Mouse (Mus musculus) left cerebral cortex, adult 2 months (tissue): Measurements from ENCODE around the gene Trio. TPM values are rescaled to one million over a fixed set of nuclear protein-coding genes. Genes with fewer than 3 reads are reported as not detected.
A peak's percentile ranks its signal among the peaks of the same experiment; 100 is the strongest.

Source experiments
- DNase-seq, 2 experiments: peaks; one replicate each; pipeline ENCODE4 v3.0.0; 2021 to 2022; ENCODE audit warnings: low spot score in 2 of 2, mixed read lengths in 1 of 2; ENCODE audit errors: extremely low spot score in 1 of 2
- H3K27ac ChIP-seq: fragments of 200-600 bp; 2 replicates; pipeline ENCODE4 v1.8.1; 2022
- H3K4me3 ChIP-seq: fragments of 200-600 bp; 2 replicates; pipeline ENCODE4 v1.8.1; 2022
- CTCF ChIP-seq: fragments of 200-600 bp; IDR thresholded peaks from 2 replicates; pipeline ENCODE4 v1.8.1; 2022; ENCODE audit warnings: antibody characterized with exemption, mild to moderate bottlenecking, moderate library complexity
- intact Hi-C: fragments of 180-260 bp; cut with DNase I; formaldehyde crosslinking; loops from one replicate; pipeline ENCODE4 v1.15.1; 2025
- long read RNA-seq, 2 experiments: library from polyadenylated mRNA; stranded (forward); transcript quantifications; one replicate each; pipeline ENCODE4 v2.0.0; 2021; ENCODE audit warnings: borderline mapping rate in 2 of 2
- total RNA-seq, 2 experiments: library from RNA; stranded (reverse); gene quantifications; 2 replicates each; pipeline ENCODE4 v1.2.3; 2021

Trio gene
- total RNA-seq = 100 to 1,000 TPM; 252 to 279 TPM
- long read RNA-seq, experiment 1, partial matches to known transcripts = 54 of 67 reads
- long read RNA-seq, experiment 1, other reads (novel, unspliced or antisense) = 13 of 67 reads
- long read RNA-seq, experiment 2, partial matches to known transcripts = 40 of 62 reads
- long read RNA-seq, experiment 2, other reads (novel, unspliced or antisense) = 22 of 62 reads

DNA sequence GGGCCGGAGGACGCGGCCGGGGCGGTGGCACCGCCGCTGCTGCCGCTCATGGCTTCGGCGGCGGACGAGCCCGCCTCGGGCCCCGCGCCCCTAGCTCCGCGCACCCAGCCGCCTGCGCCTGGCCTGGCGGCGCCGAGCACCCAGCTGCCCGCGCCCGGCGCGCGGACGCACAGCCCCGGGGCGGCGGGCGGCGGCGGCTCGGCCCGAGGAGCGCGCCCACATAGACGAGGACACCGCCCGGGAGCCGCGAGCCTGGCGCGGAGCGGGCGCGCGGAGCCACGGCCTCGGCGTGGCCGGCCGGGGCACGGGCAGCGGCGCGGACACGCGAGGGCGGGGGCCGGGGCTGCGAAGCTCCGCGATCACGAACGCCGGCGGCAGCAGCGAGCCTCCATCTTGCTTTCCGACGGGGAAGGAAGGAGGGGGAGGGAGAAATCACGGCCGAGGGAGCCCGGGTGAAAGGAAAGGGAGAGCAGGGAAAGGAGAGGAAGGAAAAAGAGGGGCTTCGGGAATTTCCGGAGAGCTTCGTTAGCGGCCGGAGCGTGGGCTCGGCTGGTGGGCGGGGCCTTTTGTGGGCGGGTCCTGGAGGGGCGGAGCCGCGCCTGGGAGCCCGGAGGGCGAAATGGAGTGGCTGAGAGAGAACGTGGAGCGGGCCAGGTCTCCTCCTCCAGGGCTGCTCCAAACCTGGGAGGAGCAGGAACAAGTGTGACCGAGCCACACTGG, at the start of gene Trio:
Gene Trio, minus strand, starts transcription at position 402 of the 720 bp plus-strand sequence.
- Histone ChIP-seq H3K4me3 (peak within 1 kb of the TSS; percentile 79), H3K27ac (peak within 1 kb of the TSS; percentile 94)
- intact Hi-C loops = loop anchor here (1.0 to 5.0 kb wide), 3 partner anchors 85 to 132 kb away; no protein-coding TSS in a partner anchor
- no peak for TF ChIP-seq CTCF
- peak; percentile 97 to 98 for DNase-seq

DNA sequence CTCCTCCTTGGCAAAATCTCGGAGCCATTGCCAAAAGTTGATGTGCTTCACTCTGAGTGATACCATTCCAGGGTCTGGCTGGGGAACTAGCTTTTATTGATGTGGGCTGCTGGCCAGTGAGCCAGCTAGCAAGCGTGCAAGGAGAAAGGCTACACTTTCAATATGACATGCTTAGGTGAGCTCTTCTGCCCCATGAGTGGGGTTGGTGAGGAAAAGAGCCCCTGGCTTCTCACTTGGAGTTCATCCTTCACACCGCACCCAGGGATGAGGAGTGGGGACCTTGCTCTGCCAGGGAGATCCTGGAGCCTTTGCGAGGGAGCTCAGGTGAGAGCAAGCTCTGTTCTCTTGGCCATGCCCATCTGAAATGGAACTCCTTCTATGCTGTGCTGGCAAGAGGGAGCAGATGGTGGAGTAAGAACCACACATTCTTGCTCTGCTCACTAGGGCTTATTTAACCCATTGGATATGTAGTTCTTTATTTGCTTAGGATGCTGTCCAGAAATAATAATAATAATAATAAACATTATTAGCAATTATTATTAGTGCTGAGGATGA, 48.8 kb upstream of the Trio start:
- Histone ChIP-seq H3K4me3 (no peak overlapping the region), H3K27ac (no peak overlapping the region)
- intact Hi-C loops = no loop called here
- DNase-seq = no peak
- TF ChIP-seq CTCF = no peak

- no peak for TF ChIP-seq CTCF
- DNase-seq = no peak
- H3K4me3 ChIP-seq = no peak overlapping the region
- intact Hi-C loops = no loop called here
- H3K27ac ChIP-seq = no peak overlapping the region
These were observed 46.0 kb upstream of the Trio start for GRCm38 (mm10) chr15:28071601-28072000.

DNA sequence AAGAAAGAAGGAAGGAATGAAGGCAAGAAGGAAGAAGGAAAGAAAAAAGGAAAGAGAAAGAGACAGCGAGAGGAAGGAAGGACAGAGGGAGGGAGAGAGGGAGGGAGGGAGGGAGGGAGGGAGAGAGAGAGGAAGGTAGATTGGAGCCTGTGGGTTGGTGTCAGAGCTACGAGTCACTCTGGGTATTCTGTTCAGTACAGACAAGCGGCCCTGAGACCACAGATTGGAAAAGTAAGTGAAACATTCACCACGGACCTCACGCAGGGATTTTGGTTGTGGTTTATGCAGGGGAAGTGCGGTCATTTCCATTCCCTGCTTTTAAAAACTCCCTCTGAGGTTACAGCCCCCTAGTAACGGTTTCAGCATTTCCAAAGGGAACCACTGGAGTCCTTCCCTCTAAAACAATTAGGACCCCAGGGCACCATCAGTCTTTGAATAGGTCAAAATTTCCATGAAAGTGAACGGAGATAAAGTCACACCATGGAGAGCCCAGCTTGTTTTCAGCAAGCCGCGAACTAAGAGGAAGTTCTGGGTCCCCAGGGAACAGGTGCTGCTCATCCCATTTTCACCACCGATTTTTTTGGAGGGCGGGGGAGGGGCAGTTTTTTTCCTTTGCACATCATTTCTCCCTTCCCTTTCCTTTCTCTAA, 45.2 kb upstream of the Trio start:
- DNase-seq = no peak
- Histone ChIP-seq H3K4me3 (no peak overlapping the region), H3K27ac (no peak overlapping the region)
- TF ChIP-seq CTCF = no peak
- intact Hi-C loops = no loop called here

GRCm38 (mm10) chr15:28070221-28070620, 44.6 kb upstream of the Trio start:
- DNase-seq = no peak
- no peak for TF ChIP-seq CTCF
- no peak overlapping the region for H3K27ac ChIP-seq
- no peak overlapping the region for H3K4me3 ChIP-seq
- intact Hi-C loops = no loop called here

DNA sequence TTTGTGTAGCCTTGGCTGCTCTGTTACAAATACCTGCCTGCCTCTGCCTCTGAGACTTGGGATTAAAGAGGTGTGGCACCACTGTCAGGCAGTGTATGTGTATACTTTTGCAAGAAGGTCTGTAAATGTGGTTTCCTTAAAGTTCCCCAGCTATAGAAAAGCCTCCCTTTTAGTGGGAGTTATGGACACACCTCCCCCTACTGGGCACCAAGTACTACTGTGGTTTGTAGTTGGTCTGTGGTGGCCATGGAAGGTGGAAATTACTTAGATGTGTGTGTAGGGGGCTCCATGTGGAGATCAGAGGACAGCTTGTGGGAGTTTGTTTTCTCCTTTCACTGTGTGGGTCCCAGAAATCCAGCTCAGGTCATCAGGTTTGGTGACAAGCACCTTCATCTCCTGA, 41.7 kb upstream of the Trio start:
- Histone ChIP-seq H3K4me3 (no peak overlapping the region), H3K27ac (no peak overlapping the region)
- DNase-seq = no peak
- intact Hi-C loops = no loop called here
- peak; percentile 46 for TF ChIP-seq CTCF

- no peak for TF ChIP-seq CTCF
- H3K27ac ChIP-seq = no peak overlapping the region
- DNase-seq = no peak
- intact Hi-C loops = no loop called here
- H3K4me3 ChIP-seq = no peak overlapping the region
These were observed 40.8 kb upstream of the Trio start for GRCm38 (mm10) chr15:28066468-28066867.

DNA sequence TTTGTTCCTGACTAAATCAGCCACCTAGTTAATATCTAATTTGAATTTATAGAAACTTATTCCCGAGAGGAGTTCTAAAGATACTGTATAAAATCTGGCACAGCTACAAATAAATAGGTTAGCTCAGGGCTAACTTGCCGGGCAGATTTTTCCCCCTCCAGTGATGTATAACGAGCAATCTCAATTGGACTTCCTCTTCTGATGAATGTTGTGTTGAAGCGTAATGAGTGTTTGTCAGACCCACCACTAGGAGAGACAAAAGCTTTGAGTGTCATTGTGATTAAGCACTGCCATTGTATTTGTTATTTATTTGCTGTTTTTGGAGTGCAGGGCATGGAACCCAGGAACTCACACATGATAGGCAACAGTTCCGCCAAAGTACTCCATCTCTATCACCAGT, 39.9 kb upstream of the Trio start:
- intact Hi-C loops = no loop called here
- TF ChIP-seq CTCF = no peak
- H3K4me3 ChIP-seq = no peak overlapping the region
- H3K27ac ChIP-seq = no peak overlapping the region
- DNase-seq = no peak

GRCm38 (mm10) chr15:28064733-28065088, 39.1 kb upstream of the Trio start:
- no peak for DNase-seq
- no peak for TF ChIP-seq CTCF
- intact Hi-C loops = no loop called here
- Histone ChIP-seq H3K27ac (no peak overlapping the region), H3K4me3 (no peak overlapping the region)

- no peak overlapping the region for H3K4me3 ChIP-seq
- TF ChIP-seq CTCF = no peak
- DNase-seq = no peak
- no peak overlapping the region for H3K27ac ChIP-seq
- intact Hi-C loops = no loop called here
These were observed 38.6 kb upstream of the Trio start for GRCm38 (mm10) chr15:28064081-28064732.

- no peak overlapping the region for H3K4me3 ChIP-seq
- TF ChIP-seq CTCF = no peak
- DNase-seq = no peak
- no peak overlapping the region for H3K27ac ChIP-seq
- intact Hi-C loops = no loop called here
These were observed 37.8 kb upstream of the Trio start for GRCm38 (mm10) chr15:28063466-28063865.

DNA sequence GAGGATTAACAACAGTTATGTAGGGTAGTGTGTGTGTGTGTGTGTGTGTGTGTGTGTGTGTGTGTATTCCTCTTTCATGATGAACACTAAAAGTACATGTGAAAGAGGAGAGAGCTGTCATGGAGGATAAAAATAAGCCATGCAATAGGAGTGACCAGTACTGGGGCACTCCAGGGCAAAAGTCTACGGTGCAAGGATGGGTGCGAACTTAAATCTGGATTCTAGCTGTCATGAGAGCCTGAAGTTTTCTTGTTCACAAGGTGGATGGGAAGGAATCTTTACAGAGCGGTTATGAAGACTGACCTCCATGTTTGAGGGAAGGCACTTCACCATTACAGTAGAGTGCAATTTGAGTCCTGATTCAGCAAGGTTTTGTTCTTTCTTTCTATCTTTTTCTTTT, 36.4 kb upstream of the Trio start:
- H3K27ac ChIP-seq = no peak overlapping the region
- no peak overlapping the region for H3K4me3 ChIP-seq
- TF ChIP-seq CTCF = no peak
- intact Hi-C loops = no loop called here
- no peak for DNase-seq
